ENCODE assay signal across 13 mouse cellular contexts in the genomic region with DNA sequence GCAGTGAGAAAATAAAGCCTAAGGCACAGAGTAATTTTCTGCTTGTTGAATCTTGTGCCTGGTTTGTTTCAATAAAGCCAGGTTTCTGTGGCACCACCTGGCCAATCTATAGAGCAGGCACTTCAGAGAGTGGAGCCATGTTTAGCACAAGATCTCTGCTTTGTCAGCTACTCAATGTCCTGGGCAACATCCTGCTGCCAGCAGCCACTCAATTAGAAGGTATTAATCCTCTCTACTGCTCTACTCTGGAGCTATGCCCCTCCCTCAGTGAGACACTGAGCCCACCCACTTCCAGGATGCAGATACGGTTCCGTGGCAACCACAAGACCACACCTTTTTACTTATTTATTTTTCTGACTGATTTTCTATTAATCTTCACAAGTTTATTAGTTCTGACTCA.
DNase-seq lines count a peak whose midpoint lies in the region; ATAC-seq lines count a peak whose summit lies in the region.
"Had no signal": no experiment of that assay in that cellular context is flagged by ENCODE, and none has a peak within 500 bp of the region (broad histone marks: within the 10 kb centered on the region; RNA-seq: fewer than 3 reads in every experiment).

No protein-coding gene starts in this region.

- peak overlapping the region; percentile 69 for H3K27ac ChIP-seq in hindbrain, embryonic 13.5 days
- no peak overlapping the region for H3K27ac ChIP-seq in hindbrain, embryonic 11.5 days (ENCODE audit: low read depth, low read length)
- 0 out of 2 replicates have a peak overlapping the region, but pooled peaks have one; percentile 36 for H3K27ac ChIP-seq in embryonic facial prominence, embryonic 10.5 days (replicated peaks)
- H3K27ac ChIP-seq in midbrain, embryonic 14.5 days (replicated peaks; ENCODE audit: low read depth, low read length) = peak overlapping the region; percentile 1; the same call in 1 of the 2 replicates
- H3K27ac ChIP-seq: kidney, embryonic 15.5 days had no signal

- no peak overlapping the region for H3K4me2 ChIP-seq in hindbrain, embryonic 13.5 days
- no peak overlapping the region for H3K4me2 ChIP-seq in hindbrain, embryonic 11.5 days (replicated peaks; ENCODE audit: low read depth, low read length)
- no peak overlapping the region for H3K4me2 ChIP-seq in midbrain, embryonic 14.5 days (ENCODE audit: low read length)
- H3K4me2 ChIP-seq: kidney, embryonic 15.5 days had no signal

- DNase-seq in hindbrain, embryonic 11.5 days (ENCODE audit: low spot score) = no peak
- peak; percentile 34 for DNase-seq in 416B (ENCODE audit: low read depth)
- DNase-seq in embryonic facial prominence, embryonic 10.5 days (ENCODE audit: low spot score) = no peak
- DNase-seq in midbrain, embryonic 14.5 days = no peak
- no peak for DNase-seq in testis, postnatal 10 days (ENCODE audit: low spot score)
- no peak for DNase-seq in gastrocnemius, postnatal 4 days (ENCODE audit: low spot score in 2 of 2)
- DNase-seq: adrenal gland, adult 8-10 months; gastrocnemius, postnatal 25 days; heart, postnatal 4 days; lung, postnatal 4 days; right cerebral cortex, adult 18-20 months had no signal

- peaks cover 28% of the 10 kb centered on the region for H3K4me1 ChIP-seq in hindbrain, embryonic 13.5 days (replicated peaks)
- H3K4me1 ChIP-seq in hindbrain, embryonic 11.5 days (replicated peaks; ENCODE audit: control insufficient read depth, insufficient read depth, low read length) = no peaks in the 10 kb centered on the region
- peaks cover 34% of the 10 kb centered on the region for H3K4me1 ChIP-seq in embryonic facial prominence, embryonic 10.5 days
- peaks cover 10% of the 10 kb centered on the region for H3K4me1 ChIP-seq in midbrain, embryonic 14.5 days (ENCODE audit: control insufficient read depth, insufficient read depth, low read length)

- no peak for ATAC-seq in hindbrain, embryonic 13.5 days (ENCODE audit: low FRiP score)
- no peak for ATAC-seq in hindbrain, embryonic 11.5 days (ENCODE audit: low FRiP score)
- no peak for ATAC-seq in midbrain, embryonic 14.5 days (ENCODE audit: low FRiP score, low TSS enrichment)

- H3K27me3 ChIP-seq in hindbrain, embryonic 13.5 days = no peaks in the 10 kb centered on the region
- no peaks in the 10 kb centered on the region for H3K27me3 ChIP-seq in hindbrain, embryonic 11.5 days (ENCODE audit: control insufficient read depth, insufficient read depth, low read length)
- H3K27me3 ChIP-seq in embryonic facial prominence, embryonic 10.5 days (replicated peaks; ENCODE audit: low read depth, poor library complexity, severe bottlenecking) = no peaks in the 10 kb centered on the region
- no peaks in the 10 kb centered on the region for H3K27me3 ChIP-seq in midbrain, embryonic 14.5 days (ENCODE audit: control insufficient read depth, insufficient read depth, low read length)
- H3K27me3 ChIP-seq: kidney, embryonic 15.5 days had no signal

- H3K36me3 ChIP-seq in hindbrain, embryonic 13.5 days = no peaks in the 10 kb centered on the region
- H3K36me3 ChIP-seq in hindbrain, embryonic 11.5 days (ENCODE audit: control insufficient read depth, insufficient read depth, low read length) = no peaks in the 10 kb centered on the region
- no peaks in the 10 kb centered on the region for H3K36me3 ChIP-seq in embryonic facial prominence, embryonic 10.5 days (replicated peaks)
- H3K36me3 ChIP-seq in midbrain, embryonic 14.5 days (ENCODE audit: control insufficient read depth, insufficient read depth, low read length) = no peaks in the 10 kb centered on the region
- H3K36me3 ChIP-seq: kidney, embryonic 15.5 days had no signal

- WGBS in hindbrain, embryonic 13.5 days = 58% methylated on average over 2 of the region's 2 CpGs
- 70% methylated on average over 2 of the region's 2 CpGs for WGBS in hindbrain, embryonic 11.5 days
- WGBS in embryonic facial prominence, embryonic 10.5 days = 57% methylated on average over 2 of the region's 2 CpGs
- WGBS in midbrain, embryonic 14.5 days = 67% methylated on average over 2 of the region's 2 CpGs

- H3K9ac ChIP-seq in hindbrain, embryonic 13.5 days = no peak overlapping the region
- H3K9ac ChIP-seq in hindbrain, embryonic 11.5 days (ENCODE audit: low read depth, low read length) = no peak overlapping the region
- no peak overlapping the region for H3K9ac ChIP-seq in midbrain, embryonic 14.5 days (replicated peaks; ENCODE audit: low read length)
- H3K9ac ChIP-seq: kidney, embryonic 15.5 days had no signal

- H3K4me3 ChIP-seq in hindbrain, embryonic 13.5 days = no peak overlapping the region
- no peak overlapping the region for H3K4me3 ChIP-seq in hindbrain, embryonic 11.5 days (ENCODE audit: low read depth, low read length)
- no peak overlapping the region for H3K4me3 ChIP-seq in embryonic facial prominence, embryonic 10.5 days
- no peak overlapping the region for H3K4me3 ChIP-seq in midbrain, embryonic 14.5 days (replicated peaks; ENCODE audit: low read depth, low read length)
- H3K4me3 ChIP-seq: kidney, embryonic 15.5 days had no signal

- no peaks in the 10 kb centered on the region for H3K9me3 ChIP-seq in hindbrain, embryonic 13.5 days
- no peaks in the 10 kb centered on the region for H3K9me3 ChIP-seq in hindbrain, embryonic 11.5 days (ENCODE audit: control insufficient read depth, low read length)
- no peaks in the 10 kb centered on the region for H3K9me3 ChIP-seq in embryonic facial prominence, embryonic 10.5 days
- H3K9me3 ChIP-seq in midbrain, embryonic 14.5 days (ENCODE audit: control insufficient read depth, low read length) = no peaks in the 10 kb centered on the region
- H3K9me3 ChIP-seq: kidney, embryonic 15.5 days had no signal
